Mouse (Mus musculus): ENCODE measurements around the gene Ptprm.

- TF ChIP-seq CTCF (IDR thresholded peaks at IDR 0.05 in 2 of 3, conservative IDR thresholded peaks at IDR 0.05 in 1 of 3; ENCODE audit: control insufficient read depth in 1 of 3, insufficient read depth in 1 of 3, low read depth in 2 of 3, low read length in 3 of 3, poor library complexity in 1 of 3, severe bottlenecking in 1 of 3) (no peak), MYC (IDR thresholded peaks at IDR 0.05; ENCODE audit: low read depth, low read length) (no peak), KAT2A (conservative IDR thresholded peaks at IDR 0.05; ENCODE audit: low read depth, low read length) (no peak), E2F4 (IDR thresholded peaks at IDR 0.05; ENCODE audit: borderline replicate concordance, low read depth, low read length) (no peak), POLR2AphosphoS5 (IDR thresholded peaks at IDR 0.05; ENCODE audit: borderline replicate concordance, low read depth, low read length) (no peak), POLR2A (IDR thresholded peaks at IDR 0.05; ENCODE audit: control insufficient read depth in 1 of 2, insufficient read depth in 1 of 2, low read depth in 1 of 2, low read length in 2 of 2, poor library complexity in 1 of 2) (no peak), CHD1 (IDR thresholded peaks at IDR 0.05; ENCODE audit: low read depth, low read length) (no peak), MXI1 (IDR thresholded peaks at IDR 0.05; ENCODE audit: low read depth, low read length) (no peak), ETS1 (IDR thresholded peaks at IDR 0.05; ENCODE audit: low read depth, low read length) (no peak), MEF2A (IDR thresholded peaks at IDR 0.05; ENCODE audit: extremely low read depth, insufficient replicate concordance, low read depth, low read length, poor library complexity, severe bottlenecking) (no peak)
Observed at GRCm38 (mm10) chr17:67157089-67157752, 197.0 kb downstream of the Ptprm start.
